Mouse (Mus musculus) cerebellum, postnatal 4 days (tissue): ENCODE measurements at regions not wholly inside any gene's neighbourhood (a gene's known extent, or its start where the extent isn't known, plus 50 kb on each side); places are given as distances from the start of the nearest gene placed in this dataset.

ENCODE experiments used
- DNase-seq, 2 experiments: peaks; one replicate each; pipeline ENCODE4 v3.0.0; 2022; ENCODE audit warnings: low spot score in 2 of 2, mixed read lengths in 1 of 2

- no peak for DNase-seq
Measured at GRCm38 (mm10) chr7:37908618-37909130, 114.7 kb downstream of the Uri1 start.

GRCm38 (mm10) chr7:37893885-37894284 lies 120.4 kb upstream of the Zfp536 start:
- peak in 1 of 2 experiments; percentile 58 for DNase-seq

DNA sequence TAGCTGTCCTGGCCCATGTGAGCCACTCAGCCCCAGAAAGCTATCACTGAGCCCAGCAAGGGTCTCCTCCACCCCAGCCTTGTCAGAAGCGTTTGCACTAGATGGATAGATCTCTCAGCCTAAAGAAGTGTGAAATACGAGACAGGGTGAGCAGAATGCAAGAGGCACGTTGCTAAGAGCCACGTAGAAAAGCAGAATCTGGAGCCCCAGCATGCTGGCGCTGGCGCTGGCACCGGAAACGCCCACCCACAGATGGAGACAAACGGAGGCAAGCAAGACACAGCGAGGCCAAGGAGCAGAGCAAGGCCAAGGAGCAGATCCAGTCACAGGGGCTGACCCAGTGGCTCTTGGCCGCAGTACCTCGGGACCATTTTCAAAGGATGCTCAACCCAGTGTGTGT lies 100.9 kb upstream of the Zfp536 start:
- peak in 1 of 2 experiments; percentile 8 for DNase-seq

DNA sequence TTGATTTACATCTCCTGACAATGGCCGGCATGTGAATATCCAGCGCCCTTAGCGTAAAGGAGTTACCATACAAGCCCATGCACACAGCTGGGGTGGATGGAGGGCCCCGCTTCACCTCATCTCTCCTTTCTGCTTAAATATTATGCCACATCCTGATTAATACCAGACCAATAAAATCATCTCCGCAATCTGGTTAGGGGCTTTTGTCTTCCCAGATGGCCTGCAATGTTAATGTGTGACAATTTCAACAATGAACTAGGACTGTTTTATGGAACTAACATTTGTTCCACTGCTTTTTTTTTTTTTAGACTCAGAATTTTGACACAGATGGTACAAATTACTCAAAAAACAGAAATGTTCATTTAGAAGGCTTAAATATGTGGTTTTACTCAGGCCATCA lies 97.5 kb upstream of the Zfp536 start:
- DNase-seq: no peak

DNA sequence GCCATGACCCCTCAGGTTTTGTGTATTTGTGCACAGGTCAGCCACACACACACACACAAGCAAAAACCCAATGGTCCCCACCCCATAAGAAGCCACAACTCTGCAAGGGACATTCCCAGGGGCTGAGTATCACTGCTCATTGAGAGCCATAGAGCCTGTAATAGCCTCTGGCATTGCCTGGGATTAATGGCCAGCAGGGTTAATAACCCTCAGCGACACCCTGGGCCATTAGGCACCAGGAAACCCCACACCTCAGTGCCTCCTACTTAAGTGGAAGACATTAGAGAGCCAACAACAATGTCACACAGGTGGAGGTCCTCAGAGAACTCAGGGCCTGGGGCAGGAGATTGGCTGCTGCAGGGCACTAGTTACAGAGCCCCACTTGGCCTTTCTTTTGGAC lies 93.0 kb upstream of the Zfp536 start:
- DNase-seq: no peak

GRCm38 (mm10) chr7:37851471-37851870 lies 78.0 kb upstream of the Zfp536 start:
- no peak for DNase-seq

GRCm38 (mm10) chr7:37845201-37845600 lies 71.8 kb upstream of the Zfp536 start:
- DNase-seq: no peak

GRCm38 (mm10) chr7:37842000-37842513 lies 68.6 kb upstream of the Zfp536 start:
- DNase-seq: peak in 1 of 2 experiments; percentile 58

DNA sequence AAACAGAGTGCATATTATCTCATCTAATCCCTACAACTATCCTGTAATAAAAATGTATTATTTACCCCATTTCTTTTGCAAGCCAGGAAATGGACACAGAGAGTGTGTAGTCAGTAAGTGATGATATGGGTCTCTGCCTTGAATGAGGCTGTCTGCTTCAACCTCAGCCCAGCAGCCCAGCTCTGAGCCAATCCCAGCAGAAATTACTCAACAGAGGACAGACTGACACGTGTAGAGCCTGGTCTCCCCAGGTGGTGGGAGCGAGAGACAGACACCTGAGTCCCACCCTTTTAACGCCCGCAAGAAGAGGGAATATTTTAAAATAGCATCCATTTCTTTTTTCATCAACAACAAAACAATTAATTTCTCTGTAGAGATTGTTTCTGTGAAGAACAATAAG lies 68.1 kb upstream of the Zfp536 start:
- no peak for DNase-seq

DNA sequence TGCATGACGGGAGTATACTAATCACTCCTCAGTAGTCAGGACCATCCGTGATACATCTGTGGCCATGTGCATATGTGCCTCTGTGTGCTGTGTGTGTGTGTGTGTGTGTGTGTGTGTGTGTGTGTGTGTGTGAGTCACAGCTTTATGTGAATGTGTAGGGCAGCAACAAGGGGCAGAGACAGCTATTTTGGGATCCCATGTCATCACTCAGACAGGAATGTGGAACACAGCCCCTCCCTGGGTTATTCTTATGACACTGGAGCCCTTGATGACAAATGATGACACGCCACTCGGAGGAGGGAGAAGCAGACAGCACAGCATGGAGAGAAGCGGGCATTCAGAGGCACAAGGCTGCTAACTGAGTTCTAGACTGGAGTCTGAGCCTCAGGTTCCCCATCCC lies 64.4 kb upstream of the Zfp536 start:
- no peak for DNase-seq

GRCm38 (mm10) chr7:37837372-37837771 lies 63.9 kb upstream of the Zfp536 start:
- no peak for DNase-seq

DNA sequence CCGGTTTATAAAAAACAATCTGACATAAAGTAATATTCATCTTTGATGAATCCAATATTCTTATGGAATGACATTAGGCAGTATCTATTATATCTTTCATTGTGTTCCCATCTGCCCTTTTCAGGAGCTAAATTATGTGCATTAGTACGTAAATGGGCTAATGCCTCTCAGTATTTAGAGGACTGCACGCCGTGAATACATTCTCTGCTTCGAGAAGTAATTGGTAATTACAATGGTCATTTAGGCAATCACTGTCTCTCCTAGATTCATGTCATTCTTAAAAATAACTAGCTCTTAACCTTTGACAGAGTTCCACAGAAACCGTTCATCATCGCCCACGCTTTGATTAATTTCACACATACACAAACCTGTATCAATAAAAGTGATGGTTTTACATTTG lies 60.0 kb upstream of the Zfp536 start:
- no peak for DNase-seq

GRCm38 (mm10) chr7:37832322-37832721 lies 58.9 kb upstream of the Zfp536 start:
- DNase-seq: no peak

DNA sequence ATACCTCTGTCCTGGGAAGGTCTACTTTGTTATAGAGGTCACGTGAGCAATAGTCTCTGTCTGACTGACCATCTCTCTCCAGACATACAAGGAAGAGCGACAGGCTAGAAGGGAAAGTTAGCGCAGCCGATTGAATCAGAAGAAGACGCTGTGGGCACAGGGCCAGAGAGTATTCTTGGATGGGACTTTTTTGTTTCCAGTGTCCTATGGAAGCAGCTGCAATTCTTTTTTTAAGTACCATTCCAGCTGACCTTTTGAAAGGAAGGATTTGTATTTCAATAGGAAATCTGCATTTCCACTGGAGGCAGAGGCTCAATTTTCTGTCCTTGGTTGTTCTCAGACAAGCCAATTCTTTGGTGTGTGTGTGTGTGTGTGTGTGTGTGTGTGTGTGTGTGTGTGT lies 52.3 kb upstream of the Zfp536 start:
- no peak for DNase-seq
